Mouse (Mus musculus) T-helper 1 cell (primary cell): ENCODE measurements around the gene Gm11011.
"Not testable (repeated sequence)": the region's sequence is repeated elsewhere in the genome, so short reads cannot be mapped to it uniquely, and the experiment has no call there.

Source experiments
- in situ Hi-C: fragments of 300-600 bp; cut with MboI, MseI; formaldehyde crosslinking; loops from one replicate; pipeline ENCODE4 v1.15.1; 2025; ENCODE audit warnings: high pct_unique_total_duplicates

Gene Gm11011

DNA sequence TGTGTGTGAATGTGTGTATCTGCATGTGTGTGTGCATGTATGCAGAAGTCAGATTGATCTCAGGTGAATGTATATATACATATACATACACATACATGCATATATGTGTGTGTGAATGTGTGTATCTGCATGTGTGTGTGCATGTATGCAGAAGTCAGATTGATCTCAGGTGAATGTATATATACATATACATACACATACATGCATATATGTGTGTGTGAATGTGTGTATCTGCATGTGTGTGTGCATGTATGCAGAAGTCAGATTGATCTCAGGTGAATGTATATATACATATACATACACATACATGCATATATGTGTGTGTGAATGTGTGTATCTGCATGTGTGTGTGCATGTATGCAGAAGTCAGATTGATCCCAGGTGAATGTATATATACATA, at the start of gene Gm11011:
Gene Gm11011 (minus strand): TSS at position 101 of the 400 bp plus-strand sequence.
- in situ Hi-C loops = not testable (repeated sequence)

- in situ Hi-C loops = no loop called here
Measured at GRCm38 (mm10) chr2:169636414-169636813, 48.9 kb upstream of the Gm11011 start.

- in situ Hi-C loops = no loop called here
Measured at GRCm38 (mm10) chr2:169635428-169635827, 47.9 kb upstream of the Gm11011 start.

- in situ Hi-C loops = no loop called here
Measured at GRCm38 (mm10) chr2:169634619-169635382, 47.3 kb upstream of the Gm11011 start.

DNA sequence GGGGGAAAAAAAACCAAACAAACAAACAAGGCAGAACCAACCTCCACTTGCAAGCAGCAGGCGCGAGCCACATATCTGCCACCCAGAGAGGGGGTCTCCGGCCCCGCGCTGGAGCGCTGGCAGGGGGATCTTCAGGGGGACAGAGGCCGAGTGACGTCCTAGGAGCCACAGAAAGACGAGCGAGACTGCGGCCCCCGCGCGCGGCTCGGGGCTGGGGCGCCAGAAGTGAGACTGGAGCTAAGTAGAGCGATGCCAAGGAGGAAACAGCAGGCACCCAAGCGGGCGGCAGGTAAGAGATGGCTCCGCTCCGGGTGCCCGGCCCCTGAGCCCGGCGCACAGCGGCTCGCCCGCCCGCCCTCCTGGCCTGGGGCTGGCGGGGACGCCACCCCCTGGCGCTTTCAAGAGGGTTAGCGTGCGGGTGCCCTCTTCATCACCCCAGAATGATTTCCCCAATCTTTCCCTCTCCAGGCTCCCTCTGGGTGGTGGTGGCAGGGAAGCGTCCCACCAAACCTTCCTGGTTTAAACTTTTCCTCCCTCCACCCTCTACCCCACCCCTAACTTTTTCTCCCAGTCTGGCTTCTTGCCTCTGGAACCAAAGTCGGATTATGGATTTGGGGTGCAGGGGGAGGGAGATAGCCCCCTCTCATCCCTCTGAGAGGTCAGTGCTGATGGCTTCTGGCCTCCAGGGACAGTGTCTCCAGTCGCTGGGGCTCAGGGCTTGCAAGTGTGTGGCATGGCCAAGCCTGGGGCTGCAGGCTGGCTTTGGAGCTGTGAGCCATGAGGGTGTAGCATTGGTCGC, 46.1 kb upstream of the Gm11011 start:
- in situ Hi-C loops = no loop called here

- in situ Hi-C loops = no loop called here
Measured at GRCm38 (mm10) chr2:169632338-169633151, 45.0 kb upstream of the Gm11011 start, which contains the start of gene Tshz2. Tshz2 (plus strand) TSS chr2:169633013.

DNA sequence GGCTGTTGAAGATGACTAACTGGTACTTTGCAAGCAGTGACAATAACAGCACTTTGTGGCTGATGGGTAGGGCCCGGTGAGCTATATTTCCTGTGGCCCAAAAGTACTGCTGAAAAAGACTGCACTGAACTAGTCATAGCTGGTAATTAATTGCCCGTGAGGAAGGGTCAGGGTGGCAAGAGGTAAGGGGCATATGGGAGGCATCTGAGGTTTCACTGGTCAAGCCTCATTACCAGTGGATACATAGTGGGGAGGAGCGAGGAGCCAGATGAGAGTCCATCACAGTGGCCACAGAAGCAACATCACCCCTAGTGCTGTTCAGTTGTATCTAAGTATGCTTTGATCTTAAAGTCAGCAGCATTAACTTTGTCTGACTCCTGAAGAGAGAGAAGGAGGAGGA, 42.5 kb upstream of the Gm11011 start:
- in situ Hi-C loops = no loop called here

DNA sequence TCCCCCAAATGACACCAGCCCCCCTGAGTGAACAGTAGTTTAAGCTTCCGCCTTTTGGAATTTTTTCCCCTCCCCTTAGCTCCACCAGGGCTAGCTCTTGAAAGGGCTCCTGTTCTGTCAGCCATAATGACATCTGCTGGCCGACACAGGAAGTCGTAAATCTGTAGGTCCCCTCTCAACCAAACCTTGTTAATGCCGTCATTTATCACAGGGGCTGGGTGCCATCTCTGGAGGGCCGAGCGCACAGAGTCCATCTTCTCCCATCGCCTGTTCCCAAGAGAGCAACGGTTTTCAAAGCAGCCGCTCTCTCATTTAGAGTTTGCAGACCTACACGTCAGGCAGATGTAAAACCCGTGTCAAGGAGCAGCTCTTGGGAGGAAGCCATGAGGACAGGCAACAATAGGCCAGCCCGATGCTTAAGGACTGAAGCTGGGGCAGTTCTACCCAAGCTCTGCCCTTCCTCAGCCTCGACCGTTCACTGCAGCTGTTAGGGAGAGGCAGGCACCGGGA, 33.7 kb upstream of the Gm11011 start:
- in situ Hi-C loops = no loop called here

- in situ Hi-C loops = no loop called here
Measured at GRCm38 (mm10) chr2:169615998-169616397, 28.5 kb upstream of the Gm11011 start.

- in situ Hi-C loops = no loop called here
Measured at GRCm38 (mm10) chr2:169614683-169615082, 27.1 kb upstream of the Gm11011 start.

DNA sequence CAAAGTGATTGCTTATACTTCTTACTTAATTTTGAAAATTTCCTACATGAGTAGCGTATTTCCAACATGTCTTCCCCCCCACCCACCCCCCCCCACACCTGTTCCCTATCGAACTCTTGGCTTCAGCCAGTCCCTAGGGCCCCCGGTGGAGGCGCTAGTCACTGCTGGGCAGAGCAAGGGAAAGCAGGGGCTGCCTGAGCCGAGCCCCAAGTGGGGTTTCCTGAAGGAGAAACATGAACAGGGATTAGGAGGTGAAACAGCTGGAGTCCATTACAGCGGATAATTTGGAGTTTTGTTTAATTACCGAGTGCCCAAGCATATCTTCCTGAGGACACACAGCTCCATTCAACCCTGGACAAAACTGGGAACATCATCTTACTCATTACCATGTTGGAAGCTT, 24.0 kb upstream of the Gm11011 start:
- in situ Hi-C loops = no loop called here

- in situ Hi-C loops = no loop called here
Measured at GRCm38 (mm10) chr2:169610882-169611281, 23.3 kb upstream of the Gm11011 start.

DNA sequence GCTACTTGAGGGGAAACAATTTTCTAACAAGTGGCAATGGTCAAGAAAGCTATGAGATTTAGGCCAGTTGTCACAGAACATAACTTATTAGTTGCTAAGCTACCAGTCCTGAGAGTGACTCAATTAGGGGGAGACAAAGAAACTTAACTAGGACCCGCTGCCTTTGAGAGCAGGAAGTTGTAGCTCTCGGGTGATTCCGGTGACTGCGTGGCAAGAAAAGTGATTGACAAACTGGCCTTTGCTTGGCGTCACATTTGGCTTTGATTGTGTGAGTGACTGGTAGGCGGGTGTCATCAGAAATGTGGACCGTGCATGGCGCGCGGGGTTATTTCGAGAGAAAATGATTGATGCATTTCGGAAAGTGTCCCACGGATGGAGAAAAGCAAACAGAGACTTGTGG, 22.4 kb upstream of the Gm11011 start:
- in situ Hi-C loops = no loop called here

DNA sequence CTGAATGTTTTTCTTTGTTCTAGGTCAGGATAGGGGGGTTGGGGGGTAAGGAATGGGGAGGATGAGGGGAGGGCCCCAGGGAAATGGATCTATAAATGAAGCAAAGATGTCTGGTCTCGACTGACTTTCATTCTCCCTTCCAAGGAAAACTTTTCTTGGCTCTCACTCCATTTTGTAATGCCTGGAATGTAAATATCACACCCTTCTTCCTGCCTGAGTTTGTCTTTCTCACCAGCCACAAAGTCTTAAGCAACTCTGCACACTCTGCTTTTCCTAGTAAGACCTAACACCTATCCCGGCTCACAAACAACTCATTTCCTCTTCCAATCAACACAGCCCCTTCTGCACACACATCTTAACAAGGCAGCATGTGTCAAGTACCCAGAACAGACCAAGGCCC, 20.2 kb upstream of the Gm11011 start:
- in situ Hi-C loops = no loop called here

DNA sequence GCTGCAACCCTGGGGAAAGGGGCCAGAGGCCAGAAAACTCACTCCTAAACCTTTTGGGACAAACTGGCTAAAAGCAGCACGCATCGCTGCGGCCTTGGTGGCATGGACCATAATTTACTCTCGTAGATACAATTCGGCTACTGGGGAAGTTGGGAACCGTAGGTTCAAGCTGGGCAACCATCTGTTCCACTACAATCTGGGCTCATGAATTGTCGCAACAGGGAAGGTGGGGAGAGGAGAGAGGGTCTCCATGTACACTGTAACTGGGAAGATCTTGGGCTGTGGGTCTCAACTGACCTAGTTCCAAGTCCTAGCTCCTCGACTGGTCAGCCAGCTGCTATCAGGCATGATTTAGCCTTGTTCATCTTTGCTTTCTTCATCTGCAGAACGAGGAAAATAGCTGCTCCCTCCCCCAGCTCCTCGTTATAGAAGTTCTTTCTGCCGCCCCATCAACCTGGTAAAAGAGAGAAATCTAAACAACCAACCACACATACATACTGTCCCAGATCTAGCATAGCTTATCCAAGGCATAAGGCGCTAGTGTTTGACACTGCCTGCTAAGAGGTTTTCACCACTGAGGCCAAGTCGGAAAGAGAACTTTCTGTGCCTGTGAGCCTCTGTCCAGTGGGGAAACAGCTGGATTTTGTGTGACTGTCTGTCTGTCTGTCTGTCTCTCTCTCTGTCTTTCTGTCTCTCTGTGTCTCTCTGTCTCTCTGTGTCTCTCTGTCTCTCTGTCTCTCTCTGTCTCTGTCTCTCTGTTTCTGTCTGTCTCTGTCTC, 19.5 kb upstream of the Gm11011 start:
- in situ Hi-C loops = no loop called here

DNA sequence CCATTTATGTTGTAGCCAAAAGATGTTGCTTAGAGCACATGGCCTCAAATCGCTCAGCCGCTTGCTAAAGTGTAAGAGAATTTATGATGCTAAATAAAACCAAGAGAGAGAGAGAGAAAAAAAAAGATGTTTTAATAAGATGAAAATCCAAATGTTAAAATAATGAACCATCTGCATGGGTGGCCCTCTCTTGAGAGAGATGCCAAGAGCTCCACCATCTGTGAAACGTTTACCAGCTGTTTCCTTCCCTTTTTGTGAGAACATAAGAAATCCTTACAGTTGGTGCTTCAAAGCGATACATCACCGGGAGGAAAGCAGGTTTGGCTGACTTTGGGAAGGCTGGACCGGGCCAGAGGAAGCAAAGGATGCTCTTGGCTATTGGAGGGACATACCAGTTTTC, 12.6 kb upstream of the Gm11011 start:
- in situ Hi-C loops = no loop called here

- in situ Hi-C loops = no loop called here
Measured at GRCm38 (mm10) chr2:169599591-169599990, 12.0 kb upstream of the Gm11011 start.

DNA sequence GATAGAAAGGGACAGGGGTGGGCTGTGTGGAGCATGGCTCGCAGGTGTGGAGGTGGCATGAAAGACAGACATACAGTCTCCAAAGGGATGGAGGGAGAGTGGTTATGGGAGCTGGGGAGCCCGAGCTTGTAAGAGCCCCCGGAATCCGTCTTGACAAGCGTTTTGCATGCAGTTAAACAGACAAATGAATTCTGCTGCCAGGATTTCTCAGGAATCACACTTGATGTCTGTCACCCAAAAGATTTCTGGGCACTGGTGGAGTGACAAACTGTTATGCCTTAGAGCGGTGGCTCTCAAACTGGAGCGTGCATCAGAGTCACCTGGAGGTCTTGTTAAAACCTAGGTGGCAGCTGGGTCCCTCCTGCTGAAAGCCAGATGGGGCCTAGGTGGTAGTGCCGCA, 10.4 kb upstream of the Gm11011 start:
- in situ Hi-C loops = no loop called here

GRCm38 (mm10) chr2:169597357-169597756, 9.8 kb upstream of the Gm11011 start:
- in situ Hi-C loops = no loop called here

DNA sequence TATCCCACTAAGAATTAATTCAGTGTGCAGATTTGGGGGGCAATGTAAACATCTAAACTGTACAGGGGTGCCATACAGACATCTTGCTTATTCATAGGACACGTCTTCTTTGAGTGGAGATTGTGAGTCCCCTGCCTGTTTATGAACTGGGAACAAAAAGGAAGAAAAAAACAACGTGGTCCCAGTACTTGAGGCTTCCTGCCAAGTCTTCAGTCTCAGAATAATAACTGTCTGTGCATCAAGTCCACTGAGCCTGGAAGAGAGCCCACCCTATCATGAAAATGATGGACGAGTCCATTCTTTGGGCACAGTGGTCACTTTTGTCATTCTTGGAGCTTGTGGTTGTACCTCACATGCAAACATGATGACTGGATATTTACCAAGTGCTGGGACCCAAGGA, 6.2 kb upstream of the Gm11011 start:
- in situ Hi-C loops = no loop called here

- in situ Hi-C loops = no loop called here
Measured at GRCm38 (mm10) chr2:169590412-169590811, 2.9 kb upstream of the Gm11011 start.
